Mouse (Mus musculus) cerebral cortex, adult 2 months (tissue): ENCODE data around the gene 1700028P14Rik.

ENCODE experiments used
- WGBS: fragments of 180-500 bp; shearing (Covaris S2); methylation state at CpG from one replicate; pipeline ENCODE4 v1.1.7; 2018; 5-methylcytosine and 5-hydroxymethylcytosine counted together

Gene 1700028P14Rik

GRCm38 (mm10) chr19:23607951-23608350 is 44.7 kb downstream of the 1700028P14Rik start:
- 59% methylated on average over 2 of the region's 2 CpGs for WGBS

GRCm38 (mm10) chr19:23594950-23595349 is 57.7 kb downstream of the 1700028P14Rik start:
- WGBS, result 49% methylated on average over 3 of the region's 3 CpGs

- WGBS, result 29% methylated on average over 11 of the region's 11 CpGs
Measured at GRCm38 (mm10) chr19:23578606-23579355, 73.8 kb downstream of the 1700028P14Rik start.

- 42% methylated on average over 4 of the region's 4 CpGs for WGBS
Measured at GRCm38 (mm10) chr19:23576685-23577084, 75.9 kb downstream of the 1700028P14Rik start.

GRCm38 (mm10) chr19:23563693-23564092 is 88.9 kb downstream of the 1700028P14Rik start:
- 47% methylated on average over 5 of the region's 5 CpGs for WGBS

GRCm38 (mm10) chr19:23562588-23562987 is 90.0 kb downstream of the 1700028P14Rik start:
- 81% methylated on average over 4 of the region's 4 CpGs for WGBS

GRCm38 (mm10) chr19:23562061-23562460 is 90.6 kb downstream of the 1700028P14Rik start:
- WGBS, result 70% methylated on average over 6 of the region's 6 CpGs

- 74% methylated on average over 2 of the region's 2 CpGs for WGBS
Measured at GRCm38 (mm10) chr19:23553450-23553849, 99.2 kb downstream of the 1700028P14Rik start.

- WGBS, result 77% methylated on average over 11 of the region's 11 CpGs
Measured at GRCm38 (mm10) chr19:23543244-23544004, 109.2 kb downstream of the 1700028P14Rik start.

- 84% methylated on average over 4 of the region's 4 CpGs for WGBS
Measured at GRCm38 (mm10) chr19:23542759-23543158, 109.9 kb downstream of the 1700028P14Rik start.

- 80% methylated on average over 3 of the region's 3 CpGs for WGBS
Measured at GRCm38 (mm10) chr19:23535700-23536099, 116.9 kb downstream of the 1700028P14Rik start.

GRCm38 (mm10) chr19:23531899-23532298 is 120.7 kb downstream of the 1700028P14Rik start:
- WGBS, result 45% methylated on average over 4 of the region's 4 CpGs

GRCm38 (mm10) chr19:23523711-23524110 is 128.9 kb downstream of the 1700028P14Rik start:
- 31% methylated on average over 1 of the region's 1 CpGs for WGBS

GRCm38 (mm10) chr19:23521831-23522230 is 130.8 kb downstream of the 1700028P14Rik start:
- WGBS, result 64% methylated on average over 4 of the region's 4 CpGs

- 93% methylated on average over 8 of the region's 8 CpGs for WGBS
Measured at GRCm38 (mm10) chr19:23521071-23521470, 131.5 kb downstream of the 1700028P14Rik start.

GRCm38 (mm10) chr19:23520629-23521028 is 132.0 kb downstream of the 1700028P14Rik start:
- WGBS, result 46% methylated on average over 5 of the region's 5 CpGs

GRCm38 (mm10) chr19:23518477-23518876 is 134.1 kb downstream of the 1700028P14Rik start:
- 52% methylated on average over 5 of the region's 5 CpGs for WGBS

- 55% methylated on average over 2 of the region's 2 CpGs for WGBS
Measured at GRCm38 (mm10) chr19:23511303-23511702, 141.3 kb downstream of the 1700028P14Rik start.
